Mouse (Mus musculus) cerebellum, adult 2 months (tissue): Measurements from ENCODE around the gene Phldb1.

Experiments used
- CTCF ChIP-seq: fragments of 200-500 bp; IDR thresholded peaks from 2 replicates; pipeline ENCODE4 v1.5.1; 2011; ENCODE audit warnings: low read depth, mild to moderate bottlenecking, control low read depth, low read length, moderate library complexity, borderline replicate concordance; ENCODE audit not compliant: insufficient read depth
- POLR2A ChIP-seq: fragments of 200-500 bp; IDR thresholded peaks from 2 replicates; pipeline ENCODE4 v1.6.1; 2011; ENCODE audit warnings: low read length, control low read depth, borderline replicate concordance; ENCODE audit not compliant: insufficient read depth

GRCm38 (mm10) chr9:44686638-44687037 lies 48.4 kb downstream of the Phldb1 start:
- TF ChIP-seq CTCF (no peak), POLR2A (no peak)
